Mouse (Mus musculus): ENCODE measurements around the gene Pik3ap1. TPM values are rescaled to one million over a fixed set of nuclear protein-coding genes. Genes with fewer than 3 reads are reported as not detected.

Gene Pik3ap1
- polyA plus RNA-seq, 1 experiment from 2014 or later, result 5.6 TPM

GRCm38 (mm10) chr19:41375096-41375495, 9.8 kb downstream of the Pik3ap1 start:
- Histone ChIP-seq H3K4me1 (replicated peaks; ENCODE audit: control insufficient read depth, insufficient read depth, low read length) (no peaks in the 10 kb centered on the region), H3K4me2 (no peak overlapping the region), H3K27ac (ENCODE audit: low read depth, low read length) (no peak overlapping the region), H3K9me3 (ENCODE audit: control insufficient read depth, low read length) (no peaks in the 10 kb centered on the region), H3K36me3 (ENCODE audit: control insufficient read depth, insufficient read depth, low read length) (no peaks in the 10 kb centered on the region), H3K9ac (ENCODE audit: low read depth, low read length) (no peak overlapping the region), H3K4me3 (ENCODE audit: low read depth, low read length) (no peak overlapping the region), H3K27me3 (replicated peaks; ENCODE audit: control insufficient read depth, insufficient read depth, low read length) (no peaks in the 10 kb centered on the region)
- WGBS, result 73% methylated on average over 1 of the region's 1 CpGs
- DNase-seq (ENCODE audit: low spot score), result no peak
- ATAC-seq (replicated peaks; ENCODE audit: low FRiP score), result no peak

- 79% methylated on average over 5 of the region's 5 CpGs for WGBS
- H3K4me2 ChIP-seq, result no peak overlapping the region
- no peak for DNase-seq (ENCODE audit: low spot score)
- ATAC-seq (replicated peaks; ENCODE audit: low FRiP score), result no peak
- no peaks in the 10 kb centered on the region for H3K27me3 ChIP-seq (replicated peaks; ENCODE audit: control insufficient read depth, insufficient read depth, low read length)
- no peak overlapping the region for H3K27ac ChIP-seq (ENCODE audit: low read depth, low read length)
- no peaks in the 10 kb centered on the region for H3K4me1 ChIP-seq (replicated peaks; ENCODE audit: control insufficient read depth, insufficient read depth, low read length)
- H3K9me3 ChIP-seq (ENCODE audit: control insufficient read depth, low read length), result no peaks in the 10 kb centered on the region
- no peak overlapping the region for H3K4me3 ChIP-seq (ENCODE audit: low read depth, low read length)
- no peaks in the 10 kb centered on the region for H3K36me3 ChIP-seq (ENCODE audit: control insufficient read depth, insufficient read depth, low read length)
- H3K9ac ChIP-seq (ENCODE audit: low read depth, low read length), result no peak overlapping the region
These were observed 10.2 kb downstream of the Pik3ap1 start for GRCm38 (mm10) chr19:41374658-41375057.

- DNase-seq (ENCODE audit: low spot score), result no peak
- Histone ChIP-seq H3K36me3 (ENCODE audit: control insufficient read depth, insufficient read depth, low read length) (no peaks in the 10 kb centered on the region), H3K4me2 (no peak overlapping the region), H3K27ac (ENCODE audit: low read depth, low read length) (no peak overlapping the region), H3K27me3 (replicated peaks; ENCODE audit: control insufficient read depth, insufficient read depth, low read length) (no peaks in the 10 kb centered on the region), H3K4me3 (ENCODE audit: low read depth, low read length) (no peak overlapping the region), H3K4me1 (replicated peaks; ENCODE audit: control insufficient read depth, insufficient read depth, low read length) (no peaks in the 10 kb centered on the region), H3K9me3 (ENCODE audit: control insufficient read depth, low read length) (no peaks in the 10 kb centered on the region), H3K9ac (ENCODE audit: low read depth, low read length) (no peak overlapping the region)
- 67% methylated on average over 4 of the region's 4 CpGs for WGBS
- no peak for ATAC-seq (replicated peaks; ENCODE audit: low FRiP score)
These were observed 12.6 kb downstream of the Pik3ap1 start for GRCm38 (mm10) chr19:41372322-41372721.

GRCm38 (mm10) chr19:41371373-41371772, 13.5 kb downstream of the Pik3ap1 start:
- no peak overlapping the region for H3K9ac ChIP-seq (ENCODE audit: low read depth, low read length)
- H3K4me2 ChIP-seq, result no peak overlapping the region
- H3K4me3 ChIP-seq (ENCODE audit: low read depth, low read length), result no peak overlapping the region
- DNase-seq (ENCODE audit: low spot score) (no peak), ATAC-seq (replicated peaks; ENCODE audit: low FRiP score) (no peak)
- no peak overlapping the region for H3K27ac ChIP-seq (ENCODE audit: low read depth, low read length)
- no peaks in the 10 kb centered on the region for H3K9me3 ChIP-seq (ENCODE audit: control insufficient read depth, low read length)
- H3K4me1 ChIP-seq (replicated peaks; ENCODE audit: control insufficient read depth, insufficient read depth, low read length), result no peaks in the 10 kb centered on the region
- H3K27me3 ChIP-seq (replicated peaks; ENCODE audit: control insufficient read depth, insufficient read depth, low read length), result no peaks in the 10 kb centered on the region
- no peaks in the 10 kb centered on the region for H3K36me3 ChIP-seq (ENCODE audit: control insufficient read depth, insufficient read depth, low read length)
- WGBS, result 61% methylated on average over 4 of the region's 4 CpGs

GRCm38 (mm10) chr19:41369557-41370460, 15.1 kb downstream of the Pik3ap1 start:
- H3K27ac ChIP-seq (ENCODE audit: low read depth, low read length), result no peak overlapping the region; the same call in 1 of the 2 replicates
- DNase-seq (ENCODE audit: low spot score), result no peak
- H3K36me3 ChIP-seq (ENCODE audit: control insufficient read depth, insufficient read depth, low read length), result no peaks in the 10 kb centered on the region
- no peak overlapping the region for H3K9ac ChIP-seq (ENCODE audit: low read depth, low read length)
- H3K9me3 ChIP-seq (ENCODE audit: control insufficient read depth, low read length), result no peaks in the 10 kb centered on the region
- H3K27me3 ChIP-seq (replicated peaks; ENCODE audit: control insufficient read depth, insufficient read depth, low read length), result no peaks in the 10 kb centered on the region
- H3K4me1 ChIP-seq (replicated peaks; ENCODE audit: control insufficient read depth, insufficient read depth, low read length), result no peaks in the 10 kb centered on the region
- H3K4me2 ChIP-seq, result no peak overlapping the region
- WGBS, result 55% methylated on average over 11 of the region's 11 CpGs
- no peak overlapping the region for H3K4me3 ChIP-seq (ENCODE audit: low read depth, low read length)
- ATAC-seq (replicated peaks; ENCODE audit: low FRiP score), result no peak

GRCm38 (mm10) chr19:41366854-41367517, 17.9 kb downstream of the Pik3ap1 start:
- no peak overlapping the region for H3K9ac ChIP-seq (ENCODE audit: low read depth, low read length)
- no peaks in the 10 kb centered on the region for H3K9me3 ChIP-seq (ENCODE audit: control insufficient read depth, low read length)
- no peak overlapping the region for H3K4me3 ChIP-seq (ENCODE audit: low read depth, low read length)
- no peaks in the 10 kb centered on the region for H3K36me3 ChIP-seq (ENCODE audit: control insufficient read depth, insufficient read depth, low read length)
- H3K4me2 ChIP-seq, result no peak overlapping the region
- DNase-seq (ENCODE audit: low spot score), result no peak
- no peaks in the 10 kb centered on the region for H3K27me3 ChIP-seq (replicated peaks; ENCODE audit: control insufficient read depth, insufficient read depth, low read length)
- H3K27ac ChIP-seq (ENCODE audit: low read depth, low read length), result no peak overlapping the region
- WGBS, result 58% methylated on average over 9 of the region's 9 CpGs
- H3K4me1 ChIP-seq (replicated peaks; ENCODE audit: control insufficient read depth, insufficient read depth, low read length), result no peaks in the 10 kb centered on the region
- no peak for ATAC-seq (replicated peaks; ENCODE audit: low FRiP score)

- H3K4me2 ChIP-seq, result no peak overlapping the region
- no peaks in the 10 kb centered on the region for H3K27me3 ChIP-seq (replicated peaks; ENCODE audit: control insufficient read depth, insufficient read depth, low read length)
- H3K9me3 ChIP-seq (ENCODE audit: control insufficient read depth, low read length), result no peaks in the 10 kb centered on the region
- 78% methylated on average over 16 of the region's 16 CpGs for WGBS
- no peak overlapping the region for H3K27ac ChIP-seq (ENCODE audit: low read depth, low read length)
- ATAC-seq (replicated peaks; ENCODE audit: low FRiP score), result no peak
- no peak for DNase-seq (ENCODE audit: low spot score)
- H3K4me3 ChIP-seq (ENCODE audit: low read depth, low read length), result no peak overlapping the region
- no peaks in the 10 kb centered on the region for H3K4me1 ChIP-seq (replicated peaks; ENCODE audit: control insufficient read depth, insufficient read depth, low read length)
- H3K9ac ChIP-seq (ENCODE audit: low read depth, low read length), result no peak overlapping the region
- no peaks in the 10 kb centered on the region for H3K36me3 ChIP-seq (ENCODE audit: control insufficient read depth, insufficient read depth, low read length)
These were observed 18.6 kb downstream of the Pik3ap1 start for GRCm38 (mm10) chr19:41366192-41366853.

- H3K4me2 ChIP-seq, result no peak overlapping the region
- H3K4me1 ChIP-seq (replicated peaks; ENCODE audit: control insufficient read depth, insufficient read depth, low read length), result no peaks in the 10 kb centered on the region
- WGBS, result 75% methylated on average over 5 of the region's 5 CpGs
- no peak overlapping the region for H3K4me3 ChIP-seq (ENCODE audit: low read depth, low read length)
- no peaks in the 10 kb centered on the region for H3K9me3 ChIP-seq (ENCODE audit: control insufficient read depth, low read length)
- ATAC-seq (replicated peaks; ENCODE audit: low FRiP score) (no peak), DNase-seq (ENCODE audit: low spot score) (no peak)
- H3K27me3 ChIP-seq (replicated peaks; ENCODE audit: control insufficient read depth, insufficient read depth, low read length), result no peaks in the 10 kb centered on the region
- H3K36me3 ChIP-seq (ENCODE audit: control insufficient read depth, insufficient read depth, low read length), result no peaks in the 10 kb centered on the region
- no peak overlapping the region for H3K9ac ChIP-seq (ENCODE audit: low read depth, low read length)
- H3K27ac ChIP-seq (ENCODE audit: low read depth, low read length), result no peak overlapping the region
These were observed 19.3 kb downstream of the Pik3ap1 start for GRCm38 (mm10) chr19:41365570-41365969.

Data from liver, embryonic 11.5 days (tissue).